Mouse (Mus musculus) megakaryocyte, adult 5-6 weeks (primary cell): ENCODE measurements around the gene Prr11. TPM values are rescaled to one million over a fixed set of nuclear protein-coding genes. Genes with fewer than 3 reads are reported as not detected.

Experiments used
- ATAC-seq: 2 replicates; pipeline ENCODE4 v1.8.0; 2016; ENCODE audit warnings: mild to moderate bottlenecking, inconsistent platforms; ENCODE audit not compliant: poor library complexity, severe bottlenecking
- total RNA-seq, 2 experiments: library from RNA; stranded (forward) in 1 of 2; stranded (reverse) in 1 of 2; fragments of 153-499, 151-499 nt in 1 of 2; fragments of 221-1000, 200-1000 nt in 1 of 2; gene quantifications; 2 replicates each; pipeline versions ENCODE4 v1.2.3 to v1.2.4; 2015 to 2017

Prr11 gene
- total RNA-seq (2015) (60.5 and 66.1 TPM in 2 replicates), total RNA-seq (2017) (19.6 and 24.0 TPM in 2 replicates)

- no peak for ATAC-seq
These were observed at the start of gene Prr11 for GRCm38 (mm10) chr11:87108409-87108754. Gene Prr11 (minus strand): TSS chr11:87108708.

GRCm38 (mm10) chr11:87158012-87158411 lies 49.5 kb upstream of the Prr11 start:
- no peak for ATAC-seq

- no peak for ATAC-seq
These were observed 27.7 kb upstream of the Prr11 start for GRCm38 (mm10) chr11:87136233-87136632.

GRCm38 (mm10) chr11:87126824-87127816 lies 18.6 kb upstream of the Prr11 start, which contains the start of gene Trim37:
Gene Trim37 (plus strand): TSS chr11:87127077.
- ATAC-seq = peak; percentile 95

GRCm38 (mm10) chr11:87126281-87126823 lies 17.8 kb upstream of the Prr11 start:
- ATAC-seq = no peak

GRCm38 (mm10) chr11:87125562-87125961 lies 17.1 kb upstream of the Prr11 start:
- ATAC-seq = no peak

GRCm38 (mm10) chr11:87121864-87122263 lies 13.4 kb upstream of the Prr11 start:
- no peak for ATAC-seq

- ATAC-seq = no peak
These were observed 1.8 kb upstream of the Prr11 start for GRCm38 (mm10) chr11:87110172-87110909.

- no peak for ATAC-seq
These were observed 1.1 kb upstream of the Prr11 start for GRCm38 (mm10) chr11:87109519-87110171.

GRCm38 (mm10) chr11:87108755-87109518 lies 429 bp upstream of the Prr11 start, which contains the start of gene Ska2:
Gene Ska2 (plus strand): TSS chr11:87109234.
- ATAC-seq = peak; percentile 92

- ATAC-seq = no peak
These were observed 21.4 kb downstream of the Prr11 start for GRCm38 (mm10) chr11:87087142-87087541.

GRCm38 (mm10) chr11:87086290-87086984 lies 22.1 kb downstream of the Prr11 start, which contains the start of gene Smg8:
Gene Smg8 (minus strand): TSS chr11:87086774.
- peak; percentile 99 for ATAC-seq

GRCm38 (mm10) chr11:87085461-87085860 lies 23.0 kb downstream of the Prr11 start:
- ATAC-seq = no peak

- ATAC-seq = no peak
These were observed 24.8 kb downstream of the Prr11 start for GRCm38 (mm10) chr11:87083712-87084111.

- ATAC-seq = peak; percentile 96
These were observed 34.6 kb downstream of the Prr11 start, which contains the start of gene Gdpd1 for GRCm38 (mm10) chr11:87073866-87074440. Gene Gdpd1 (minus strand): TSS chr11:87074062.

- ATAC-seq = peak; percentile 72
These were observed 35.1 kb downstream of the Prr11 start for GRCm38 (mm10) chr11:87073343-87073865.

GRCm38 (mm10) chr11:87062087-87062486 lies 46.4 kb downstream of the Prr11 start:
- ATAC-seq = no peak

GRCm38 (mm10) chr11:87060410-87060809 lies 48.1 kb downstream of the Prr11 start:
- ATAC-seq = no peak

GRCm38 (mm10) chr11:87056286-87056685 lies 52.2 kb downstream of the Prr11 start:
- ATAC-seq = no peak
